Mouse (Mus musculus) bone marrow, adult 2 months (tissue): ENCODE data around the gene Rfc4. TPM values are rescaled to one million over a fixed set of nuclear protein-coding genes. Genes with fewer than 3 reads are reported as not detected.

Experiments
- H3K27ac ChIP-seq: fragments of 200-500 bp; 2 replicates; pipeline ENCODE4 v1.5.1; 2012; ENCODE audit warnings: low read depth, mild to moderate bottlenecking, control low read depth, inconsistent platforms, low read length; ENCODE audit not compliant: control insufficient read depth, poor library complexity, insufficient read depth
- H3K4me1 ChIP-seq: fragments of 200-500 bp; 2 replicates; pipeline ENCODE4 v1.6.1; 2011; ENCODE audit warnings: low read length; ENCODE audit not compliant: control insufficient read depth, insufficient read depth
- H3K4me3 ChIP-seq: fragments of 200-500 bp; replicated peaks from 2 replicates; pipeline ENCODE3; 2011; ENCODE audit warnings: mild to moderate bottlenecking, low read depth, low read length, control low read depth; ENCODE audit not compliant: control insufficient read depth
- CTCF ChIP-seq: fragments of 200-500 bp; IDR thresholded peaks from 2 replicates; pipeline ENCODE4 v1.5.1; 2011; ENCODE audit warnings: low read length, control low read depth; ENCODE audit not compliant: control insufficient read depth, insufficient read depth
- POLR2A ChIP-seq: fragments of 200-500 bp; IDR thresholded peaks from 2 replicates; pipeline ENCODE4 v1.6.1; 2011; ENCODE audit warnings: low read depth, mild to moderate bottlenecking, control low read depth, low read length, borderline replicate concordance; ENCODE audit not compliant: control insufficient read depth
- WGBS: fragments of 180-500 bp; shearing (Covaris S2); methylation state at CpG from one replicate; pipeline ENCODE4 v1.1.7; 2018; 5-methylcytosine and 5-hydroxymethylcytosine counted together
- polyA plus RNA-seq: library from polyadenylated mRNA; stranded (reverse); fragments of >200 nt; gene quantifications from 2 replicates; pipeline ENCODE4 v1.2.4, GENCODE M21; 2011; ENCODE audit warnings: low replicate concordance; ENCODE audit not compliant: missing spikeins, insufficient read depth, insufficient read length

Gene Rfc4
- polyA plus RNA-seq, 1 experiment, result 35.1 TPM

DNA sequence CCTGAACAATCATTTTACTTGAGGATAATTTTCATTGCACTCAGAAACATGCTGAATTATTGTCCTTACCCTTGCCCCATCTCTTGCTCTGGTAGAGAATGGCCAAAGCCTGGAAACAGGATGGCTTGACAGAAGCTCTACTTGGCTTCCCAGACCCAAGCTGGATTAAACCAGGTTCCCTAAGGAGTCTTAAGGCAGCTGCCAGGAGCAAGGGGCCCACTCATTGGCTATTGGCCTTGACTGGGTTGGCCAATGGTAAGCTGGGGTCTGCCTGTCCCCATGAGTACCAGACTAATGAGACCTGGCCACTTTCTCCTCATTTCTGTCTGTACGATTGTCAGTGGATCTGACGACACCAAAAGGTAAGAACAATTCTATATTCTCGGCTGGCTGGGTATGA is 18.7 kb upstream of the Rfc4 start, which contains the start of gene Adipoq:
Gene Adipoq, plus strand, starts transcription at position 257 of the 400 bp plus-strand sequence.
- no peak for TF ChIP-seq POLR2A
- no peak for TF ChIP-seq CTCF
- H3K4me1 ChIP-seq, result peaks cover 6% of the 10 kb centered on the region
- WGBS, result 68% methylated on average over 3 of the region's 3 CpGs
- no peak within 1 kb of the TSS for H3K4me3 ChIP-seq
- no peak within 1 kb of the TSS for H3K27ac ChIP-seq

DNA sequence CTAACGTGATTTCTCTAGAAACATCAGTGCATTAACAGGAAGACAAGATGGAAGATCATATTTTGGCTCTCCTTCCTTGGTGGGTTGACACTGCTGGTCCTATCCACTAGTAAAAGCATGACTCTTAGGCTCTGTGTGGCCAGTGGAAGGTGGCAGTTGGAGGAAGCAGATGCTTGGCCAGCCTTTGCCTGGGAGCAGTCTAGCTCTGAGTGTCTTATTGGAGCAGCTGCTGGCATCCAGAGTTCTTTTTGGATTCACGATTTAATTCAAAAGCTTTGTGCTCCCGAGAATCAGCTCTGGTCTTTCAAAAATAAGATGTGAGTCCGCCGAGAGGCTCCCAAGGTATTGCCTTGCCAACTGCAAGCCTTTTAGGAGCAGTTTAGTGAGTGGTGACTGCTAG is 17.7 kb upstream of the Rfc4 start:
- TF ChIP-seq POLR2A, result no peak
- no peak for TF ChIP-seq CTCF
- WGBS, result 69% methylated on average over 5 of the region's 5 CpGs

DNA sequence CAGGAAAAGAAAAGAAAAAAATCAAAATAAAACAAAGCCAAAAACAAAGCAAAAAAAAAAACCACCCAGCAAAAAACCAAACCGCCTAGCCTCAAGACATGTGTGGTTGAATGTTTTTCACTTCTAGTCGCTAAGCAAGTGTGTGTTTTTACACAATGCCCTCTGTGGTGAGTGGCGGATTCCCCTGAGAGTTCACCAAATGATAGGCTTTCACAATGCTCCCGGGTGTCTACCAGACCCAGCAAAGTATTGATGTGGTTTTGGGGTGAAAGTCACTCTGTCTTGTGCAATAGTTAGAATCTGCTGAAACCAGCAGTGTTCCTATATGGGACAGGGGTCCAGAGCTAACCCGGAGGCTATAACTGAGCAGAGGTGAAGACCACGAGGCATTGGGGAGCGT is 16.8 kb upstream of the Rfc4 start:
- WGBS, result 17% methylated on average over 7 of the region's 7 CpGs
- Histone ChIP-seq H3K4me1 (peaks cover 5% of the 10 kb centered on the region), H3K27ac (peak overlapping the region; percentile 54; the same call in 1 of the 2 replicates), H3K4me3 (no peak overlapping the region)
- no peak for TF ChIP-seq POLR2A
- TF ChIP-seq CTCF, result no peak

More for the DNA sequence above, 17.7 kb upstream of the Rfc4 start:
- Histone ChIP-seq H3K27ac (no peak overlapping the region), H3K4me1 (peaks cover 6% of the 10 kb centered on the region), H3K4me3 (no peak overlapping the region)

DNA sequence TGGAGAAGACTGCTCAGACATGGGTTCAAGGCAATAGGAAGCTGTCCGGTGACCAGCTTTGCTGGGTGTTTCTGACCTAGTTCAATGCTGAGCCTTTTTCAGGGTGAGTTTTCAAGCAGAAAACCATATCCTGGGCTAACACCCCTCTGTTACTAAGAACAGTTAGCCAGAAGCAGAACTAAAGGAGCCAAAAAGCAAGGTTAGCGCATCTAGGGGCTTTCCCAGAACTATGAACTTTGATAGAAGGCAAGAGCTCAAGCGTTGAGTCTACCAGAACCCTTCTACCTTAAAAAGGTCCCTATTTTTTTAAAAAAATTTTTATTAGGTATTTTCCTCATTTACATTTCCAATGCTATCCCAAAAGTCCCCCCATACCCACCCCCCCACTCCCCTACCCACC is 13.4 kb upstream of the Rfc4 start:
- peaks cover 4% of the 10 kb centered on the region for H3K4me1 ChIP-seq
- H3K27ac ChIP-seq, result no peak overlapping the region
- WGBS, result 81% methylated on average over 3 of the region's 3 CpGs
- no peak for TF ChIP-seq POLR2A
- TF ChIP-seq CTCF, result no peak
- no peak overlapping the region for H3K4me3 ChIP-seq

DNA sequence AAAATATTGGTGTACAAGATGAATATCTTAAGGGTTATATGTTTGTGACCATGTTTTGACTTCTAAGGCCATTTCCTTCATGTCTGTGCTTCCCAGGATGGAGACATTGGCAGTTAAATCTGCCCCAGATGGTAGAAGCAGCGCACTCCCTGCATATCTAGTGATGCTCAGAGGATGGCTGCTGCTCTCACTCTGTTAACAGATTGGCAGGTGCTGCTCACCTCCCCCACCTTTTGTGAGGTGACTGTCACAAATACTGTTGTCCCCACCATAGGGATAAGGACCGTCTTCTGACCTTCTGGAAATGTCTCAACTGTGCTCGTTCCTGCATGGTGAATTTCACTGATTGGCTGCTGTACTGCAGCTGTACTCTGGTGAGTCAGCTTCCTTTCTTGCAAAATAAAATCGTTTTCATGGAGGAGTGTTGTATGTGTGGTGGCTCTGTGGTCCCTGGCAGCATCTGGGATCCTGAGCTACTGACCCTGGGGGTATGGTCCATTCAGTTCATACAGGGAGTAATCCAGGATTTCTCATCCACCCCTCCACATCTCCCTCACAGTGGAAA is 9.0 kb upstream of the Rfc4 start:
- WGBS, result 27% methylated on average over 4 of the region's 4 CpGs
- Histone ChIP-seq H3K4me3 (no peak overlapping the region), H3K4me1 (no peaks in the 10 kb centered on the region; the same call in 1 of the 2 replicates), H3K27ac (no peak overlapping the region)
- no peak for TF ChIP-seq CTCF
- no peak for TF ChIP-seq POLR2A

DNA sequence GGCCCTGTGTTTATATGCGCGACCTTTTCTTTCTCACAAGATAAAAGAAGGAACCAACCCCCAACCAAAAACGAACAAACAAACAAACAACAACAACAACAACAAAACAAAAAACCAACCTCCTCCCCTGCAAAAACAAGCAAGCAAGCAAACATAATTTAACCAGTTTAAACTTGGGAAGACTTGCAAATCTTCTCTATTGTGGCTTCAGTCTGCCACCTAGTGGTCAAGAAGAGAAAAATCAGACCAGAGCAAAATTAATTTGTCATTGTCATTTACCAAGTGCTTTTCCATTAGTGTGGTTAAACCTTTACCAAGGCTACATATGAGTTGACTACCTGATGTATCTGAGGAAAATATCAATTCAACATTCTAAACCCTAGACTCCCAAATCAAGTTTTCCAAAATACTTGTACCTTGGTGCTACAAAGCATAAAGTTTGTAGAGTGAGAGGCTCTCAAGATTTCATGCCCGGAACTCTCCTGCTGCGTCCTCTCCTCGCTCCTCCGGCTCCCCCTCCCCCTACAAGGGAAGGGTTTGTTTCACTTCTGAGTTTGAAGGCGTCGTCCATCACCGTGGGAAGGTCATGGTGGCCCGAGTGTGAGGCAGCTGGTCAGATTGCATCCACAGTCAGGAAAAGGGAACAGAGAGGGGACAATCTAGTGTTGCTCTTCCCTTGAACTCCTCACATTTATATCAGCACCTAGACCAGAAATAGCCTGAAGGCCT is 8.0 kb upstream of the Rfc4 start:
- Histone ChIP-seq H3K4me3 (no peak overlapping the region), H3K27ac (no peak overlapping the region), H3K4me1 (no peaks in the 10 kb centered on the region; the same call in 1 of the 2 replicates)
- 18% methylated on average over 11 of the region's 11 CpGs for WGBS
- TF ChIP-seq POLR2A (no peak), CTCF (0 out of 2 replicates have a peak, but pooled peaks have one; percentile 16)

DNA sequence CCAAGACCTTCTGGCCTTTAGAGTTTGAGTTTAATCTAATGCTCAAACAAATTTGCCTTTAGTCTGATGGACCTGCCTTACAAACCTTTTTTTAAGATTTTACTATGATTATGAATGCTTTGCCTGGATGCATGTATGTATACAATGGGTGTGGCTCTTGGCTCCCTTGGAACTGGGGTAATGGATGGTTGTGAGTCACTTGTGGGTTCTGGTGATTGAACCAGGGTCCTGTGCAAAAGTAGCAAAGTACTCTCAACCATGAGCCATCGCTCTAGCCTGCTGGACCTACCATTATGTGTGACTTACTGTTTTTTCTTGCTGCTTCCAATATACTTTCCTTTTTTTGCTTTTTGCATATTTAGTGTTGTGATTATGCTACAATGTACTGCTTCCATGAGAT is 4.8 kb upstream of the Rfc4 start:
- Histone ChIP-seq H3K4me1 (peaks cover 1% of the 10 kb centered on the region; the same call in 1 of the 2 replicates), H3K4me3 (no peak overlapping the region), H3K27ac (no peak overlapping the region)
- TF ChIP-seq POLR2A (no peak), CTCF (no peak)
- WGBS, result 86% methylated on average over 1 of the region's 1 CpGs

DNA sequence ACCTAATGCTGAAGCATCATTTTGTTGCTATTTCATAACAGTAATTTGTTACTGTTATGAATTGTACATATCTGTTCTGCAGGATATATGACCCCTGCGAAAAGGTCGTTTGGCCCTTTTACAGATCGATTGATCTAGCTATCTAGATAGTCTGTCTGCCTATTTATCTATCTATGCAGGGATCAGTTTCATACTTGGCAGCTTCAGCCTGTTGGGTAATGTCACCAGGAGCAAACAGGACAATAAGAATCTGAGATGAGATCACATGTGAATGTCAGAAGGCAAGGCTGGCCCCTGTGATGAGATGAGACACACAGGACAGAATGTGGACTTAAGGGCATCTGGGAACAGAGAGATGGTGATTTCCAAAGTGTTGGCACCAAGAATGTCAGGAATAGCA is 2.8 kb upstream of the Rfc4 start:
- TF ChIP-seq POLR2A (no peak), CTCF (no peak)
- H3K4me3 ChIP-seq, result no peak overlapping the region
- no peak overlapping the region for H3K27ac ChIP-seq
- peaks cover 1% of the 10 kb centered on the region; the same call in 1 of the 2 replicates for H3K4me1 ChIP-seq
- 94% methylated on average over 3 of the region's 3 CpGs for WGBS
